Mouse (Mus musculus): Measurements from ENCODE around the gene Sry. TPM values are rescaled to one million over a fixed set of nuclear protein-coding genes. Genes with fewer than 3 reads are reported as not detected.

Sry gene
- not detected for polyA plus RNA-seq (2017; shearing (Covaris generic))

DNA sequence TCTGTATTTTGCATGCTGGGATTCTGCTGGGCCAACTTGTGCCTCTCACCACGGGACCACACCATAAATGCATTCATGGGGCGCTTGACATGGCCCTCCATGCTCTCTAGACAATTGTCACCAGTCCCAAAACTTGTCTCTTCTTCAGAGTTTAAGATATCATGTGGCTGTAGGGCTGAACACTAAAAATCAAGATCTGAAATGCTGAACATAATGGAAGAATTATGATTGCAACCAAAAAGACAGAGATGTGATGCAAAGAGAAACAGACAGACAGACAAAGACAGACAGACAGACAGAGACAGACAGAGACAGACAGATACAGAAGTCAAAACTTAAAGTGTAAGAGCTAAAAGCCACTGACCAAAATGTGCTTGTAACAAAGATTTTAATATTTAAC lies at the start of gene Sry:
TSS of gene Sry (minus strand) at position 101 of the 400 bp plus-strand sequence.

Other genes starting within 250 kb of the Sry start
- not detected for gene H2al2c, start 64.6 kb downstream of the Sry start, polyA plus RNA-seq (2017; shearing (Covaris generic))
- gene H2al2b, start 57.0 kb upstream of the Sry start, polyA plus RNA-seq (2017; shearing (Covaris generic)): not detected
- gene Gm4064, start 132.5 kb upstream of the Sry start, polyA plus RNA-seq (2017; shearing (Covaris generic)): not detected
- not detected for gene Rbmy, start 167.0 kb upstream of the Sry start, polyA plus RNA-seq (2017; shearing (Covaris generic))
- gene Gm10256, start 167.0 kb upstream of the Sry start, polyA plus RNA-seq (2017; shearing (Covaris generic)): not detected
- gene Gm10352, start 237.3 kb upstream of the Sry start, polyA plus RNA-seq (2017; shearing (Covaris generic)): not detected

All from effector memory CD4-positive, alpha-beta T cell, adult 7 months (primary cell).